Mouse (Mus musculus) midbrain, embryonic 11.5 days (tissue): ENCODE data around the gene Tcp11. TPM values are rescaled to one million over a fixed set of nuclear protein-coding genes. Genes with fewer than 3 reads are reported as not detected.
A peak's percentile ranks its signal among the peaks of the same experiment; 100 is the strongest.

Source experiments
- ATAC-seq: fragments of 200-750 bp; cut with Nextera tagmentation; 2 replicates; pipeline ENCODE4 v1.8.0; 2017; ENCODE audit warnings: moderate TSS enrichment, moderate library complexity; ENCODE audit not compliant: low FRiP score
- DNase-seq: peaks from one replicate; pipeline ENCODE4 v3.0.0; 2015; ENCODE audit warnings: low spot score; ENCODE audit errors: missing footprints
- H3K27ac ChIP-seq: fragments of 300-500 bp; sonication (generic); 2 replicates; pipeline ENCODE4 v1.5.1; 2014; ENCODE audit warnings: low read depth, low read length
- H3K27me3 ChIP-seq: fragments of 300-500 bp; sonication (generic); 2 replicates; pipeline ENCODE4 v1.6.1; 2014; ENCODE audit warnings: mild to moderate bottlenecking, low read length, moderate library complexity, mixed read lengths; ENCODE audit not compliant: control insufficient read depth, insufficient read depth
- H3K36me3 ChIP-seq: fragments of 300-500 bp; sonication (generic); 2 replicates; pipeline ENCODE4 v1.6.1; 2014; ENCODE audit warnings: mild to moderate bottlenecking, low read length, moderate library complexity, mixed read lengths; ENCODE audit not compliant: control insufficient read depth, insufficient read depth
- H3K4me1 ChIP-seq: fragments of 300-500 bp; sonication (generic); 2 replicates; pipeline ENCODE4 v1.6.1; 2014; ENCODE audit warnings: low read length; ENCODE audit not compliant: control insufficient read depth, insufficient read depth
- H3K4me2 ChIP-seq: fragments of 300-500 bp; sonication (generic); 2 replicates; pipeline ENCODE4 v1.6.1; 2014; ENCODE audit warnings: mild to moderate bottlenecking, moderate library complexity
- H3K4me3 ChIP-seq: fragments of 300-500 bp; sonication (generic); 2 replicates; pipeline ENCODE4 v1.5.1; 2014; ENCODE audit warnings: low read depth, low read length
- H3K9ac ChIP-seq: fragments of 300-500 bp; sonication (generic); 2 replicates; pipeline ENCODE4 v1.6.1; 2014; ENCODE audit warnings: low read length
- H3K9me3 ChIP-seq: fragments of 300-500 bp; sonication (generic); 2 replicates; pipeline ENCODE4 v1.6.1; 2016; ENCODE audit warnings: low read length; ENCODE audit not compliant: control insufficient read depth
- WGBS: fragments of 180-500 bp; shearing (Covaris S2); extraction: QIAGEN DNeasy Blood & Tissue Kit; methylation state at CpG from one replicate; pipeline ENCODE4 v1.1.7; 2014; 5-methylcytosine and 5-hydroxymethylcytosine counted together
- polyA plus RNA-seq: library from polyadenylated mRNA; unstranded; fragments of >200 nt; fragmentation: Nextera tagmentation; extraction: Ambion mirVana; gene quantifications from 2 replicates; pipeline ENCODE4 v1.2.1, GENCODE M21; 2014

The Tcp11 gene
- polyA plus RNA-seq, 1 experiment from 2014 or later = 0.70 TPM

- Histone ChIP-seq H3K4me2 (no peak overlapping the region), H3K36me3 (no peaks in the 10 kb centered on the region), H3K27me3 (no peaks in the 10 kb centered on the region), H3K4me1 (peaks cover 13% of the 10 kb centered on the region), H3K9ac (0 out of 2 replicates have a peak overlapping the region, but pooled peaks have one; percentile 16), H3K4me3 (no peak overlapping the region), H3K9me3 (no peaks in the 10 kb centered on the region), H3K27ac (no peak overlapping the region)
- no peak for ATAC-seq
- DNase-seq = no peak
- WGBS = 71% methylated on average over 2 of the region's 2 CpGs
Measured at GRCm38 (mm10) chr17:28029308-28029707, 51.1 kb downstream of the Tcp11 start.

DNA sequence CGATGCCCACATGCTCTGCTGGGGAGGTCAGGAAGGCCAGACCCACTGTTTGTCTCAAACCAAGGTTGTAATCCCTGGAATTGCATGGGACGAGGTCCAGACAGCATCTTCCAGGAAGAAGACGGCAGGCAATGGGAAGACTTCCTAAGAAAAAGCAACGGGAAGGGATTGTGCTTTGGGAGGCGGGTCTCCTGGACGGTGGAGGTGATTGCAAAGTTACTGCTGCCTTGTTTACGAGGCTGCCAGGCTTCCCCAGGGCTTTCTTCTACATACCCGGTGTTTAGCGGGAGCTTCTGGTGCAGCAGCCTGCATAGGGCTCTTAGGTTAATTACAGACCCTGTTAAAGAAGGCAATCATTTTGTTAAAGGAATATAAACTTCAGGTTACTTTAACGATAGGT lies 52.2 kb downstream of the Tcp11 start:
- Histone ChIP-seq H3K27me3 (no peaks in the 10 kb centered on the region), H3K27ac (no peak overlapping the region), H3K4me1 (peaks cover 12% of the 10 kb centered on the region), H3K4me2 (no peak overlapping the region), H3K9ac (no peak overlapping the region), H3K36me3 (no peaks in the 10 kb centered on the region), H3K9me3 (no peaks in the 10 kb centered on the region), H3K4me3 (no peak overlapping the region)
- no peak for ATAC-seq
- WGBS = 81% methylated on average over 10 of the region's 10 CpGs
- no peak for DNase-seq

DNA sequence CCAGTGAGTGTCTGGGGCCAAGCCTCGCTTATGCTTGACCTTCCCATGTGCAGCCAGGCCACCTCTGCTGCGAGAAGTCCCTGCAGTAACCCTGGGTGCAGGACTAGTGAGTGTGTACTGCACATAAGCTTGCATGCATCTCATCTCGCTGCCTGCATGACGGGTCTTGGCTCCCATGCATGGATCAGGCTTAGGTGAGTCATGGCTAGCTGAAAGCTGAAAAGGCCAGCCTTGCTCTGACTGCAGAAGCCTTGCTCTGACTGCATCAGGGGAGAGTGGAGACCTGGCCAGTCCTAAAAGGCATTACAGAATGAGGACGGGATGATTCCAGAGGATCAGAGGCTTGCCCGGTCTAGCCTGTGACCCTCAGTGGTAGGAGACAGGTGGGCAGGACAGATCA lies 53.2 kb downstream of the Tcp11 start:
- H3K4me1 ChIP-seq = peaks cover 2% of the 10 kb centered on the region; the same call in 1 of the 2 replicates
- H3K36me3 ChIP-seq = no peaks in the 10 kb centered on the region
- ATAC-seq = no peak

GRCm38 (mm10) chr17:28026111-28026872 lies 54.1 kb downstream of the Tcp11 start:
- H3K27ac ChIP-seq = no peak overlapping the region
- H3K4me1 ChIP-seq = no peaks in the 10 kb centered on the region
- no peaks in the 10 kb centered on the region for H3K36me3 ChIP-seq
- no peaks in the 10 kb centered on the region for H3K27me3 ChIP-seq
- no peak for DNase-seq
- 87% methylated on average over 14 of the region's 14 CpGs for WGBS
- ATAC-seq = no peak
- no peak overlapping the region for H3K4me3 ChIP-seq
- no peaks in the 10 kb centered on the region for H3K9me3 ChIP-seq
- no peak overlapping the region for H3K9ac ChIP-seq
- no peak overlapping the region for H3K4me2 ChIP-seq

More for the DNA sequence above, 53.2 kb downstream of the Tcp11 start:
- H3K9ac ChIP-seq = no peak overlapping the region
- H3K27ac ChIP-seq = no peak overlapping the region
- H3K27me3 ChIP-seq = no peaks in the 10 kb centered on the region
- no peak overlapping the region for H3K4me2 ChIP-seq
- no peak overlapping the region for H3K4me3 ChIP-seq
- H3K9me3 ChIP-seq = no peaks in the 10 kb centered on the region
- DNase-seq = no peak
- WGBS = 95% methylated on average over 6 of the region's 6 CpGs

DNA sequence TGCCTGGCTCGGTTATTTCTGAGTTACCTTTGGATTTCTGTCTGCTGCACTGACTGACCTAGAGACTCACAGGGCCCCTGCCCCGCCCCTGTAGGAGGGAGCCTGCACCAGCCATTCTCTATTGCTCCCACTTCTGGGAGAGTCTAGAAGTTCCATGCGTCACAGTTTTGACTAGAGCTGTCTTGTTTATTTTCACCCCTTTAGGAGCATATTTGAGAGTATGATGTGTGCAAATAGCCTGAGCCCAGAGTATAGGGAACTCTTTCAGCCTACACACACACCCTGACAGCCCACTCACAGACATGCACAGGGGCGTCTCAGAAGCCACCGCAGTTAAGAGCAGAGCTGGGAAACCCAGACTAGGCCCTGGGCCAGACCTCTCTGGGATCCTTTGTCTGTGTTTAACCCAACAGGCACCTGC lies 54.9 kb downstream of the Tcp11 start:
- no peak overlapping the region for H3K4me3 ChIP-seq
- H3K27ac ChIP-seq = no peak overlapping the region
- DNase-seq (no peak), ATAC-seq (no peak)
- no peak overlapping the region for H3K9ac ChIP-seq
- H3K36me3 ChIP-seq = no peaks in the 10 kb centered on the region
- no peaks in the 10 kb centered on the region for H3K4me1 ChIP-seq
- 89% methylated on average over 5 of the region's 5 CpGs for WGBS
- H3K4me2 ChIP-seq = no peak overlapping the region
- H3K9me3 ChIP-seq = no peaks in the 10 kb centered on the region
- no peaks in the 10 kb centered on the region for H3K27me3 ChIP-seq

- Histone ChIP-seq H3K27ac (no peak overlapping the region), H3K4me1 (peaks cover 16% of the 10 kb centered on the region), H3K27me3 (no peaks in the 10 kb centered on the region), H3K4me2 (no peak overlapping the region), H3K36me3 (no peaks in the 10 kb centered on the region), H3K9ac (no peak overlapping the region), H3K4me3 (no peak overlapping the region), H3K9me3 (no peaks in the 10 kb centered on the region)
- no peak for ATAC-seq
- WGBS = 87% methylated on average over 22 of the region's 22 CpGs
- no peak for DNase-seq
Measured at GRCm38 (mm10) chr17:28022854-28023655, 57.4 kb downstream of the Tcp11 start.

GRCm38 (mm10) chr17:28021911-28022310 lies 58.5 kb downstream of the Tcp11 start:
- Histone ChIP-seq H3K4me1 (peaks cover 25% of the 10 kb centered on the region), H3K4me3 (no peak overlapping the region), H3K9ac (no peak overlapping the region), H3K27ac (no peak overlapping the region), H3K9me3 (no peaks in the 10 kb centered on the region), H3K36me3 (no peaks in the 10 kb centered on the region), H3K27me3 (no peaks in the 10 kb centered on the region), H3K4me2 (no peak overlapping the region)
- ATAC-seq = no peak
- no peak for DNase-seq
- WGBS = 64% methylated on average over 10 of the region's 10 CpGs

- H3K27me3 ChIP-seq = no peaks in the 10 kb centered on the region
- no peak for DNase-seq
Measured at GRCm38 (mm10) chr17:28019785-28020696, 60.4 kb downstream of the Tcp11 start.

More at GRCm38 (mm10) chr17:28019785-28020696, 60.4 kb downstream of the Tcp11 start:
- Histone ChIP-seq H3K36me3 (no peaks in the 10 kb centered on the region), H3K27ac (no peak overlapping the region), H3K4me1 (peaks cover 25% of the 10 kb centered on the region), H3K9me3 (no peaks in the 10 kb centered on the region), H3K4me2 (no peak overlapping the region), H3K4me3 (no peak overlapping the region), H3K9ac (no peak overlapping the region)
- no peak for ATAC-seq
- WGBS = 79% methylated on average over 21 of the region's 21 CpGs
